Mouse (Mus musculus) embryonic facial prominence, embryonic 10.5 days (tissue): Measurements from ENCODE around the gene Nphs1. TPM values are rescaled to one million over a fixed set of nuclear protein-coding genes. Genes with fewer than 3 reads are reported as not detected.

ENCODE experiments used
- DNase-seq: peaks from one replicate; pipeline ENCODE4 v3.0.0-alpha.2; 2017; ENCODE audit warnings: low spot score
- H3K27ac ChIP-seq: fragments of 300-500 bp; sonication (generic); replicated peaks from 2 replicates; pipeline ENCODE4 v1.5.1; 2016; ENCODE audit warnings: mild to moderate bottlenecking
- H3K27me3 ChIP-seq: fragments of 300-500 bp; sonication (generic); replicated peaks from 2 replicates; pipeline ENCODE4 v1.6.1; 2016; ENCODE audit warnings: low read depth, mild to moderate bottlenecking; ENCODE audit not compliant: poor library complexity, severe bottlenecking
- H3K36me3 ChIP-seq: fragments of 300-500 bp; sonication (generic); replicated peaks from 2 replicates; pipeline ENCODE4 v1.6.1; 2016; ENCODE audit warnings: mild to moderate bottlenecking, moderate library complexity
- H3K4me1 ChIP-seq: fragments of 300-500 bp; sonication (generic); 2 replicates; pipeline ENCODE4 v1.6.1; 2016
- H3K4me3 ChIP-seq: fragments of 300-500 bp; sonication (generic); 2 replicates; pipeline ENCODE4 v1.5.1; 2016; ENCODE audit warnings: mild to moderate bottlenecking, moderate library complexity
- H3K9me3 ChIP-seq: fragments of 300-500 bp; sonication (generic); 2 replicates; pipeline ENCODE4 v1.6.1; 2016; ENCODE audit warnings: mild to moderate bottlenecking
- WGBS: fragments of 180-500 bp; shearing (Covaris S2); methylation state at CpG from one replicate; pipeline ENCODE4 v1.1.7; 2016; 5-methylcytosine and 5-hydroxymethylcytosine counted together
- polyA plus RNA-seq: library from polyadenylated mRNA; unstranded; fragments of >200 nt; fragmentation: Nextera tagmentation; extraction: Ambion mirVana; gene quantifications from 2 replicates; pipeline ENCODE4 v1.2.1, GENCODE M21; 2016

Gene Nphs1
- polyA plus RNA-seq, 1 experiment from 2014 or later: 0.15 TPM

- H3K4me3 ChIP-seq: peak overlapping the region; percentile 78
- DNase-seq: peak; percentile 66
- WGBS: under 1% methylated on average over 38 of the region's 38 CpGs
- peaks cover 82% of the 10 kb centered on the region for H3K27me3 ChIP-seq
- H3K27ac ChIP-seq: peak overlapping the region; percentile 80
- peaks cover 9% of the 10 kb centered on the region; the same call in 1 of the 2 replicates for H3K9me3 ChIP-seq
- peaks cover 22% of the 10 kb centered on the region for H3K4me1 ChIP-seq
- H3K36me3 ChIP-seq: peaks cover 3% of the 10 kb centered on the region; the same call in 1 of the 2 replicates
Observed at GRCm38 (mm10) chr7:30444154-30444970, 13.8 kb upstream of the Nphs1 start.

GRCm38 (mm10) chr7:30444971-30445751 lies 13.0 kb upstream of the Nphs1 start, which contains the start of gene Aplp1:
Gene Aplp1 (minus strand): TSS chr7:30445535.
- peak within 1 kb of the TSS; percentile 80 for H3K27ac ChIP-seq
- peaks cover 9% of the 10 kb centered on the region; the same call in 1 of the 2 replicates for H3K9me3 ChIP-seq
- peaks cover 22% of the 10 kb centered on the region for H3K4me1 ChIP-seq
- H3K4me3 ChIP-seq: peak within 1 kb of the TSS; percentile 78
- peaks cover 3% of the 10 kb centered on the region; the same call in 1 of the 2 replicates for H3K36me3 ChIP-seq
- DNase-seq: peak; percentile 81
- under 1% methylated on average over 72 of the region's 72 CpGs for WGBS
- peaks cover 82% of the 10 kb centered on the region for H3K27me3 ChIP-seq

- Histone ChIP-seq H3K9me3 (peaks cover 9% of the 10 kb centered on the region; the same call in 1 of the 2 replicates), H3K36me3 (no peaks in the 10 kb centered on the region), H3K4me1 (peaks cover 13% of the 10 kb centered on the region), H3K27me3 (peaks cover 82% of the 10 kb centered on the region), H3K4me3 (no peak overlapping the region), H3K27ac (no peak overlapping the region)
- no peak for DNase-seq
- 77% methylated on average over 7 of the region's 7 CpGs for WGBS
Observed at GRCm38 (mm10) chr7:30450241-30450640, 7.9 kb upstream of the Nphs1 start.

GRCm38 (mm10) chr7:30453327-30453726 lies 4.8 kb upstream of the Nphs1 start:
- 15% methylated on average over 25 of the region's 25 CpGs for WGBS
- no peaks in the 10 kb centered on the region for H3K9me3 ChIP-seq

GRCm38 (mm10) chr7:30453766-30454165 lies 4.3 kb upstream of the Nphs1 start:
- DNase-seq: no peak
- Histone ChIP-seq H3K36me3 (no peaks in the 10 kb centered on the region), H3K27me3 (peaks cover 92% of the 10 kb centered on the region), H3K27ac (no peak overlapping the region), H3K9me3 (no peaks in the 10 kb centered on the region), H3K4me3 (peak overlapping the region; percentile 29; the same call in 1 of the 2 replicates), H3K4me1 (peaks cover 26% of the 10 kb centered on the region)
- 2% methylated on average over 25 of the region's 25 CpGs for WGBS

More at GRCm38 (mm10) chr7:30453327-30453726, 4.8 kb upstream of the Nphs1 start:
- Histone ChIP-seq H3K27ac (no peak overlapping the region), H3K36me3 (no peaks in the 10 kb centered on the region), H3K4me3 (no peak overlapping the region), H3K4me1 (peaks cover 25% of the 10 kb centered on the region), H3K27me3 (peaks cover 90% of the 10 kb centered on the region)
- no peak for DNase-seq

GRCm38 (mm10) chr7:30454259-30454658 lies 3.9 kb upstream of the Nphs1 start:
- H3K4me3 ChIP-seq: no peak overlapping the region
- no peak for DNase-seq
- H3K27ac ChIP-seq: no peak overlapping the region
- no peaks in the 10 kb centered on the region for H3K36me3 ChIP-seq
- H3K4me1 ChIP-seq: peaks cover 26% of the 10 kb centered on the region
- 9% methylated on average over 6 of the region's 6 CpGs for WGBS
- H3K9me3 ChIP-seq: no peaks in the 10 kb centered on the region
- H3K27me3 ChIP-seq: peaks cover 97% of the 10 kb centered on the region

GRCm38 (mm10) chr7:30456487-30456886 lies 1.6 kb upstream of the Nphs1 start:
- Histone ChIP-seq H3K27me3 (peaks cover 100% of the 10 kb centered on the region), H3K9me3 (no peaks in the 10 kb centered on the region), H3K4me3 (peak overlapping the region; percentile 38), H3K36me3 (no peaks in the 10 kb centered on the region), H3K4me1 (peaks cover 26% of the 10 kb centered on the region), H3K27ac (no peak overlapping the region)
- WGBS: 2% methylated on average over 9 of the region's 9 CpGs
- DNase-seq: no peak

- H3K27me3 ChIP-seq: peaks cover 100% of the 10 kb centered on the region
- H3K36me3 ChIP-seq: no peaks in the 10 kb centered on the region
- DNase-seq: no peak
- no peaks in the 10 kb centered on the region for H3K9me3 ChIP-seq
- WGBS: under 1% methylated on average over 31 of the region's 31 CpGs
- no peak overlapping the region for H3K27ac ChIP-seq
- H3K4me1 ChIP-seq: peaks cover 26% of the 10 kb centered on the region
- H3K4me3 ChIP-seq: peak overlapping the region; percentile 38
Observed at GRCm38 (mm10) chr7:30456911-30457628, 1.0 kb upstream of the Nphs1 start.

- Histone ChIP-seq H3K27me3 (peaks cover 100% of the 10 kb centered on the region), H3K27ac (no peak overlapping the region)
Observed at GRCm38 (mm10) chr7:30459484-30459883, 1.4 kb downstream of the Nphs1 start.

GRCm38 (mm10) chr7:30463568-30463967 lies 5.5 kb downstream of the Nphs1 start:
- WGBS: 33% methylated on average over 7 of the region's 7 CpGs

More at GRCm38 (mm10) chr7:30459484-30459883, 1.4 kb downstream of the Nphs1 start:
- H3K4me3 ChIP-seq: no peak overlapping the region
- 33% methylated on average over 6 of the region's 6 CpGs for WGBS
- no peaks in the 10 kb centered on the region for H3K36me3 ChIP-seq
- DNase-seq: no peak
- H3K9me3 ChIP-seq: no peaks in the 10 kb centered on the region
- peaks cover 20% of the 10 kb centered on the region for H3K4me1 ChIP-seq

GRCm38 (mm10) chr7:30463996-30464395 lies 5.9 kb downstream of the Nphs1 start:
- Histone ChIP-seq H3K27me3 (peaks cover 99% of the 10 kb centered on the region), H3K27ac (no peak overlapping the region), H3K9me3 (no peaks in the 10 kb centered on the region), H3K4me1 (peaks cover 10% of the 10 kb centered on the region), H3K4me3 (no peak overlapping the region), H3K36me3 (no peaks in the 10 kb centered on the region)
- 17% methylated on average over 4 of the region's 4 CpGs for WGBS
- no peak for DNase-seq

More at GRCm38 (mm10) chr7:30463568-30463967, 5.5 kb downstream of the Nphs1 start:
- Histone ChIP-seq H3K4me3 (no peak overlapping the region), H3K27me3 (peaks cover 100% of the 10 kb centered on the region), H3K27ac (no peak overlapping the region), H3K4me1 (peaks cover 10% of the 10 kb centered on the region), H3K36me3 (no peaks in the 10 kb centered on the region), H3K9me3 (no peaks in the 10 kb centered on the region)
- DNase-seq: no peak

- H3K4me3 ChIP-seq: no peak overlapping the region
- no peak for DNase-seq
- no peak overlapping the region for H3K27ac ChIP-seq
- no peaks in the 10 kb centered on the region for H3K9me3 ChIP-seq
- peaks cover 10% of the 10 kb centered on the region for H3K4me1 ChIP-seq
- peaks cover 90% of the 10 kb centered on the region for H3K27me3 ChIP-seq
- no peaks in the 10 kb centered on the region for H3K36me3 ChIP-seq
- 10% methylated on average over 6 of the region's 6 CpGs for WGBS
Observed at GRCm38 (mm10) chr7:30464816-30465300, 6.7 kb downstream of the Nphs1 start.
